Mouse (Mus musculus) 3134 (cell line): ENCODE data around the gene Cfi.
A peak's percentile ranks its signal among the peaks of the same experiment; 100 is the strongest.

Experiments
- DNase-seq: peaks from one replicate; pipeline ENCODE4 v3.0.0-alpha.2; 2011; ENCODE audit warnings: low spot score; ENCODE audit not compliant: insufficient read length; ENCODE audit errors: extremely low read depth

Gene Cfi

GRCm38 (mm10) chr3:129863698-129864097 lies 28.0 kb downstream of the Cfi start:
- DNase-seq: no peak

GRCm38 (mm10) chr3:129877327-129877726 lies 41.6 kb downstream of the Cfi start:
- no peak for DNase-seq

GRCm38 (mm10) chr3:129878405-129879021 lies 42.8 kb downstream of the Cfi start, which contains the start of gene Pla2g12a:
Pla2g12a (plus strand) TSS chr3:129878606.
- DNase-seq: peak; percentile 82

GRCm38 (mm10) chr3:129879131-129879757 lies 43.6 kb downstream of the Cfi start:
- no peak for DNase-seq

- no peak for DNase-seq
Observed at GRCm38 (mm10) chr3:129879913-129880312, 44.2 kb downstream of the Cfi start.

GRCm38 (mm10) chr3:129880925-129881593 lies 45.4 kb downstream of the Cfi start:
- no peak for DNase-seq

- no peak for DNase-seq
Observed at GRCm38 (mm10) chr3:129885577-129885976, 49.9 kb downstream of the Cfi start.

- no peak for DNase-seq
Observed at GRCm38 (mm10) chr3:129886430-129886829, 50.7 kb downstream of the Cfi start.

GRCm38 (mm10) chr3:129887779-129888517 lies 52.3 kb downstream of the Cfi start:
- DNase-seq: no peak

- no peak for DNase-seq
Observed at GRCm38 (mm10) chr3:129892003-129892402, 56.3 kb downstream of the Cfi start.

- DNase-seq: no peak
Observed at GRCm38 (mm10) chr3:129893143-129893542, 57.5 kb downstream of the Cfi start.

- DNase-seq: no peak
Observed at GRCm38 (mm10) chr3:129896591-129896990, 60.9 kb downstream of the Cfi start.

GRCm38 (mm10) chr3:129898886-129899285 lies 63.2 kb downstream of the Cfi start:
- DNase-seq: no peak

GRCm38 (mm10) chr3:129901271-129901809 lies 65.7 kb downstream of the Cfi start, which contains the start of gene Casp6:
Casp6 (plus strand) TSS chr3:129901425.
- no peak for DNase-seq

GRCm38 (mm10) chr3:129903369-129903768 lies 67.7 kb downstream of the Cfi start:
- DNase-seq: no peak

- no peak for DNase-seq
Observed at GRCm38 (mm10) chr3:129903866-129904265, 68.2 kb downstream of the Cfi start.

- no peak for DNase-seq
Observed at GRCm38 (mm10) chr3:129904381-129905132, 68.9 kb downstream of the Cfi start.

- DNase-seq: no peak
Observed at GRCm38 (mm10) chr3:129912025-129912424, 76.3 kb downstream of the Cfi start.

- DNase-seq: no peak
Observed at GRCm38 (mm10) chr3:129913241-129913640, 77.6 kb downstream of the Cfi start.

GRCm38 (mm10) chr3:129917424-129917823 lies 81.7 kb downstream of the Cfi start:
- DNase-seq: no peak
